Mouse (Mus musculus) megakaryocyte, embryonic 14.5 days (primary cell): ENCODE data around the gene Fam3c. TPM values are rescaled to one million over a fixed set of nuclear protein-coding genes. Genes with fewer than 3 reads are reported as not detected.

Experiments used
- H3K27me3 ChIP-seq: replicated peaks from 2 replicates; pipeline ENCODE3; 2012; ENCODE audit warnings: inconsistent platforms
- H3K36me3 ChIP-seq: replicated peaks from 2 replicates; pipeline ENCODE3; 2012; ENCODE audit warnings: low read length, inconsistent platforms, mixed read lengths
- H3K4me1 ChIP-seq: 2 replicates; pipeline ENCODE4 v1.6.1; 2012; ENCODE audit warnings: inconsistent platforms
- H3K4me3 ChIP-seq: replicated peaks from 2 replicates; pipeline ENCODE3; 2012; ENCODE audit warnings: moderate library complexity, mild to moderate bottlenecking, inconsistent platforms
- H3K9me3 ChIP-seq: 2 replicates; pipeline ENCODE4 v1.6.1; 2012; ENCODE audit warnings: inconsistent platforms
- FLI1 ChIP-seq: IDR thresholded peaks from 2 replicates; pipeline ENCODE4 v1.6.1; 2012; ENCODE audit warnings: low read length, inconsistent platforms, mixed read lengths
- GATA1 ChIP-seq: IDR thresholded peaks from 3 replicates; pipeline ENCODE4 v1.6.1; 2012; ENCODE audit warnings: mixed read lengths, low read length, inconsistent platforms, borderline replicate concordance
- polyA plus RNA-seq: library from polyadenylated mRNA; stranded (reverse); fragments of >175 nt; gene quantifications from 2 replicates; pipeline ENCODE4 v1.2.3, GENCODE M21; 2012; ENCODE audit warnings: low replicate concordance; ENCODE audit not compliant: insufficient read depth

Gene Fam3c
- polyA plus RNA-seq, 1 experiment: 13.5 TPM

- peaks cover 46% of the 10 kb centered on the region for H3K4me1 ChIP-seq
- H3K27me3 ChIP-seq: no peaks in the 10 kb centered on the region
- no peak overlapping the region for H3K4me3 ChIP-seq
- H3K9me3 ChIP-seq: peaks cover 4% of the 10 kb centered on the region; the same call in 1 of the 2 replicates
- peaks cover 5% of the 10 kb centered on the region for H3K36me3 ChIP-seq
- TF ChIP-seq GATA1 (no peak), FLI1 (no peak)
Observed at GRCm38 (mm10) chr6:22357351-22357750, 1.3 kb upstream of the Fam3c start.

GRCm38 (mm10) chr6:22355396-22356085 is 502 bp downstream of the Fam3c start:
- H3K27me3 ChIP-seq: no peaks in the 10 kb centered on the region
- H3K4me3 ChIP-seq: peak overlapping the region; percentile 96
- peaks cover 4% of the 10 kb centered on the region; the same call in 1 of the 2 replicates for H3K9me3 ChIP-seq
- H3K4me1 ChIP-seq: peaks cover 64% of the 10 kb centered on the region
- TF ChIP-seq FLI1: no peak
- TF ChIP-seq GATA1: no peak
- H3K36me3 ChIP-seq: peaks cover 5% of the 10 kb centered on the region

GRCm38 (mm10) chr6:22354675-22355074 is 1.4 kb downstream of the Fam3c start:
- Histone ChIP-seq H3K4me3 (peak overlapping the region; percentile 96), H3K4me1 (peaks cover 72% of the 10 kb centered on the region)
- TF ChIP-seq GATA1: no peak
- TF ChIP-seq FLI1: no peak

DNA sequence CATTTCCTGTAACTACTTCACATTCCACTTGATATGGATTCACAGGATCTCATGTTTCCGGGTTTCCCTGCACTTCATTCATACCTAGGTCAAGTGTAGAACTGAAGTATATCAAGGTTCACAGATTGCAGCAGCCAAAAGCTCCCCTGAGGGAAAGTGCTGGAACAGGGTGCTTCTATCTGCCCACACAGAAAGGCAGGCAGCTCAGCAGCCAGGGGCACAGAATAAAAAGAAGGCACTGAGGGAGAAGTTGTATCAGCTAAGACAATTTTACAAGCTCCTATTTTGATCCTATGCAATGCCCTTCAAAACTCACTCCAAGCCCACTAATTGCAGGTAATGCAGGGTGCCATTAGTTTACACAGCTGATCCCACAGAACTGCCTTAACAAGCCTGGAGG is 2.0 kb downstream of the Fam3c start:
- TF ChIP-seq FLI1 (no peak), GATA1 (no peak)
- Histone ChIP-seq H3K4me3 (peak overlapping the region; percentile 96), H3K9me3 (peaks cover 4% of the 10 kb centered on the region; the same call in 1 of the 2 replicates), H3K27me3 (no peaks in the 10 kb centered on the region), H3K4me1 (peaks cover 75% of the 10 kb centered on the region), H3K36me3 (peaks cover 10% of the 10 kb centered on the region)

More at GRCm38 (mm10) chr6:22354675-22355074, 1.4 kb downstream of the Fam3c start:
- Histone ChIP-seq H3K36me3 (peaks cover 6% of the 10 kb centered on the region), H3K27me3 (no peaks in the 10 kb centered on the region), H3K9me3 (peaks cover 4% of the 10 kb centered on the region; the same call in 1 of the 2 replicates)

DNA sequence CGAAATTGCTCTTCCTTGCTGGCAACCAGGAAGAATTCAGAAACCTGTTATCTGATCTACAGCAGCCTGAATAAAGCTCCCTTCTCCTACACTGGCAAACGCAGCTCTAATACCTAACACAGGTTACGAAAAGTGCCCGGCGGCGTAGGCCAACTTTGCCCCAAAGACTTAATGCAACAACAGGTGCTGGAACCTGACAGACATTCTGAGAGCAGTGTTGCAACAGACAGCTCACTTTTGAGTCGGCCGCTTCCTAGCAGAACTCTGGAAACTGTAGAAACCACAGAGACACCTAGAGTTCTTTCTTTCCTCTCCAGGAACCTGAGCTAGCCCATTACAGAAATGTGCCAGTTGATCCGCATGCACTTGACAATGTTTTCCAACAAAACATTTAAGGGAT is 4.5 kb downstream of the Fam3c start:
- Histone ChIP-seq H3K4me3 (no peak overlapping the region), H3K36me3 (peaks cover 5% of the 10 kb centered on the region), H3K9me3 (no peaks in the 10 kb centered on the region), H3K4me1 (peaks cover 89% of the 10 kb centered on the region), H3K27me3 (no peaks in the 10 kb centered on the region)
- TF ChIP-seq GATA1 (no peak), FLI1 (no peak)

- Histone ChIP-seq H3K4me3 (peak overlapping the region; percentile 36), H3K36me3 (peaks cover 5% of the 10 kb centered on the region), H3K9me3 (no peaks in the 10 kb centered on the region), H3K27me3 (no peaks in the 10 kb centered on the region), H3K4me1 (peaks cover 99% of the 10 kb centered on the region)
- TF ChIP-seq GATA1 (no peak), FLI1 (no peak)
Observed at GRCm38 (mm10) chr6:22350239-22350571, 5.8 kb downstream of the Fam3c start.

DNA sequence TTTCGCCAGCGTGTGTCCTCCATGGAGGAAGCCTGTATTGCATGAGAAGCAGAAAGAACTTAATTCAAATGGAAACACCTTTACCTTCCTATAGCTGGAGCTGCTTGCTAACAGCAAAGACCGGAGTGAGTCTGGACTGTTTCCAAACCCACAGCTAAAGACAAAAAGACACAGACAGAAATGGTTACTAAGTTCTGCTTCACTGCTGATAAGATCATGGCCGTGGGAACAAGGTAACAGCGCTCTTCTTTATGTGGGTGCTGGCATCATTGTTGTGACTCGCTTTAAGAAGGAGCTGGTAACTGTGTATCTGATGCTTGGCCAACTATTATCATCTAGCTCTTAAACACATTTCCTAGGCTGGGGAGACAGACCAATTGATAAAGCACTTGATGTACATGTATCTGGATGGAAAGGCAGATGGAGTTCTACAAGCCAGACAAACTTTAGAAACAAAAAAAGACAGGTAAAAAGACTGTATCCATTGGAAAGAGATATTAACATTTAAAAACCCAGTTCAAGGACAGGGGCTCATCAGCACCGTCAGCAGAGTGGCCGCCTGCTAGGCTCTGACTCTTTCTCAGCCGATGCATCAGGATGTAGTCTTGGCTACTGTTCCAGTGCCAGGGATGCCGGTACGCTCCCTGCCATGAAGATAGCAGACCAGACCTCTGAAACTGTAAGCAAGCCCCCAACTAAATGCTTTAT is 6.4 kb downstream of the Fam3c start:
- peak overlapping the region; percentile 81 for H3K4me3 ChIP-seq
- H3K27me3 ChIP-seq: no peaks in the 10 kb centered on the region
- H3K9me3 ChIP-seq: no peaks in the 10 kb centered on the region
- TF ChIP-seq GATA1 (no peak), FLI1 (no peak)
- H3K36me3 ChIP-seq: peaks cover 5% of the 10 kb centered on the region
- H3K4me1 ChIP-seq: peaks cover 100% of the 10 kb centered on the region

GRCm38 (mm10) chr6:22348975-22349374 is 7.1 kb downstream of the Fam3c start:
- Histone ChIP-seq H3K4me3 (no peak overlapping the region), H3K9me3 (no peaks in the 10 kb centered on the region), H3K27me3 (no peaks in the 10 kb centered on the region), H3K4me1 (peaks cover 100% of the 10 kb centered on the region), H3K36me3 (peaks cover 5% of the 10 kb centered on the region)
- TF ChIP-seq FLI1 (no peak), GATA1 (no peak)

DNA sequence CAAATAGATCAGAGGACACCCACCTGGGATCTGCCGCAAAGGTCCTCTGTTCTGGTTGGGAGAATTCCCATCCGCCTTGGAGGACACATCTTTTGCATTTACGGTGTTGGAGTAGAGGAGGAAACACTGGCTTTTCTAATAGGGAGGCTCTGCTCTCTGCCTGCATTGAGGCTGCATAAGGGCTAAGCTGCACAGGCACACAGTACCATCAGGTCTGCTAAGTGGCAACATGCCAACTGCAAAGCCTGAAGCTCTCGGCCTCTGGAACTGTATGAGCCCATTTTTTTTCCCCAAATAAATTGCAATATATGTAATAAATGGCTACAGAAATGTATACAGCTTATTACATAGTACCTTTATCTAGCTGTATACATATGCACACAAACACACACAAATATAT is 7.9 kb downstream of the Fam3c start:
- Histone ChIP-seq H3K9me3 (no peaks in the 10 kb centered on the region), H3K27me3 (no peaks in the 10 kb centered on the region), H3K4me3 (peak overlapping the region; percentile 85), H3K4me1 (peaks cover 100% of the 10 kb centered on the region), H3K36me3 (peaks cover 5% of the 10 kb centered on the region)
- no peak for TF ChIP-seq FLI1
- TF ChIP-seq GATA1: no peak

DNA sequence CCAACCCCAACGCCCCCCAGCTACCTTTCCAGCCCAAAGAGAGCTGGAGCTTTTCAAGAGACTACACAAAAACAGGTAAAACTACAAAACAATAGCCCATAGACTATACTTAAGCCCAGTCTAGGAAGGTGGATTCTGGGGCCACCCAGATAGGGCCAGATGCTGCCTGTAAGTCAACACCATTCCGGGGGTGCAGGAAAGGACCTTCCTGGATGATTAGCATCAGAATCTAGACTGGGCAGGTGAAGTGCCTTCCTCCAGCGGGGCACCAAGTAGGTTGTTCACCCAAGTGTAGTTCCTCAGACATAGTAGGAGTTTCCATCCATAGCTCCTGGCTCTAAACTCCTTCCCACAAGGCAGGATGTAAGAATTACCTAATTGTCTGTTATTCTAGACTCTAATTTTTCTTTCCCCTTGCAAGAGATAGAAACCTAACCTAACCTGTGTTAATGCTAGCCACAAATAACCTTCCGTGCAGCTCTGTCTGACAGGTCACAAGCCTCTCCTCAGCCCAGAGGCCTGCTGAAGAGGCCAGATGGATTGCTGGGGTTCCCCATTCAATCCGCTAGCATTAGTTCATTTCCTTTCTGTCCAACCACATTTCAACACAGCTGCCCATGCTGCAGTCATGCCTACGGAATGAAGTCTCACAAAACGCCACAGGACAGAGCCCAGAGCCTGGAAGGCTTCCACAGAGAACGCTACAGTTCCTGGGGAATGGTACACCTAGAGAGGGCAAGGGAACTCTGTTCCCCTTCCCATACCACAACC is 8.7 kb downstream of the Fam3c start:
- Histone ChIP-seq H3K4me3 (peak overlapping the region; percentile 85), H3K4me1 (peaks cover 95% of the 10 kb centered on the region), H3K9me3 (no peaks in the 10 kb centered on the region), H3K36me3 (peaks cover 5% of the 10 kb centered on the region), H3K27me3 (no peaks in the 10 kb centered on the region)
- no peak for TF ChIP-seq GATA1
- TF ChIP-seq FLI1: no peak
